7 mouse cellular contexts compared by ENCODE assay signal in genomic region chr9:27029828-27030762, GRCm38 (mm10). TPM values are rescaled to one million over a fixed set of nuclear protein-coding genes. Genes with fewer than 3 reads are reported as not detected.
DNase-seq lines count a peak whose midpoint lies in the region; ATAC-seq and TF ChIP-seq lines count a peak whose summit lies in the region.

Vps26b (minus strand) TSS chr9:27030065.
Ncapd3 (plus strand) TSS chr9:27030175.

- H3K4me3 ChIP-seq in embryonic facial prominence, embryonic 10.5 days: peak within 1 kb of the TSS; percentile 95
- peak within 1 kb of the TSS; percentile 91 for H3K4me3 ChIP-seq in intestine, postnatal 0 days (ENCODE audit: low read depth, low read length)
- H3K4me3 ChIP-seq in midbrain, embryonic 12.5 days: peak within 1 kb of the TSS; percentile 98
- peak within 1 kb of the TSS; percentile 81 for H3K4me3 ChIP-seq in small intestine, adult 2 months (ENCODE audit: low read depth, low read length)

- H3K36me3 ChIP-seq in embryonic facial prominence, embryonic 10.5 days (replicated peaks): peaks cover 23% of the 10 kb centered on the region
- H3K36me3 ChIP-seq in intestine, postnatal 0 days (ENCODE audit: control insufficient read depth, insufficient read depth): no peaks in the 10 kb centered on the region
- H3K36me3 ChIP-seq in midbrain, embryonic 12.5 days: 0 out of 2 replicates have a peak, but pooled peaks cover 6% of the 10 kb centered on the region
- no peaks in the 10 kb centered on the region for H3K36me3 ChIP-seq in small intestine, adult 2 months (ENCODE audit: control insufficient read depth, insufficient read depth, low read length)

- DNase-seq in adrenal gland, postnatal 10 days: peak; percentile 96
- peak; percentile 96 for DNase-seq in embryonic facial prominence, embryonic 10.5 days (ENCODE audit: low spot score)
- DNase-seq in gonadal fat pad, adult 2 months (ENCODE audit: low read depth): peak; percentile 75
- peak; percentile 97 for DNase-seq in left cerebral cortex, postnatal 4 days

- H3K4me2 ChIP-seq in intestine, postnatal 0 days (replicated peaks; ENCODE audit: low read depth): peak within 1 kb of the TSS; percentile 91
- peak within 1 kb of the TSS; percentile 90 for H3K4me2 ChIP-seq in midbrain, embryonic 12.5 days (replicated peaks)

- intact Hi-C loops in left cerebral cortex, postnatal 4 days (cut with DNase I): no loop called here

- TF ChIP-seq CTCF in intestine, postnatal 0 days (IDR thresholded peaks at IDR 0.05; ENCODE audit: low read depth): peak; percentile 31
- peak; percentile 37; the same call in 1 of the 2 replicates for TF ChIP-seq CTCF in small intestine, adult 2 months (IDR thresholded peaks at IDR 0.05; ENCODE audit: extremely low read depth, insufficient read length, insufficient replicate concordance, low read depth, low read length)

- under 1% methylated on average over 79 of the region's 80 CpGs for WGBS in embryonic facial prominence, embryonic 10.5 days
- WGBS in intestine, postnatal 0 days: under 1% methylated on average over 76 of the region's 80 CpGs
- under 1% methylated on average over 70 of the region's 80 CpGs for WGBS in midbrain, embryonic 12.5 days
- under 1% methylated on average over 80 of the region's 80 CpGs for WGBS in small intestine, adult 2 months

- peak; percentile 47; the same call in 1 of the 2 replicates for TF ChIP-seq POLR2A in small intestine, adult 2 months (IDR thresholded peaks at IDR 0.05; ENCODE audit: low read depth, low read length)

- peak within 1 kb of the TSS; percentile 85 for H3K9ac ChIP-seq in intestine, postnatal 0 days (ENCODE audit: low read depth, low read length)
- peak within 1 kb of the TSS; percentile 96 for H3K9ac ChIP-seq in midbrain, embryonic 12.5 days (replicated peaks)

- H3K9me3 ChIP-seq in embryonic facial prominence, embryonic 10.5 days: no peaks in the 10 kb centered on the region
- H3K9me3 ChIP-seq in intestine, postnatal 0 days (ENCODE audit: control insufficient read depth): no peaks in the 10 kb centered on the region
- H3K9me3 ChIP-seq in midbrain, embryonic 12.5 days: no peaks in the 10 kb centered on the region

- peaks cover 37% of the 10 kb centered on the region for H3K4me1 ChIP-seq in embryonic facial prominence, embryonic 10.5 days
- peaks cover 5% of the 10 kb centered on the region; the same call in 1 of the 2 replicates for H3K4me1 ChIP-seq in intestine, postnatal 0 days (replicated peaks; ENCODE audit: control insufficient read depth, insufficient read depth, low read length)
- H3K4me1 ChIP-seq in midbrain, embryonic 12.5 days: peaks cover 43% of the 10 kb centered on the region
- peaks cover 10% of the 10 kb centered on the region for H3K4me1 ChIP-seq in small intestine, adult 2 months (ENCODE audit: control insufficient read depth, insufficient read depth, insufficient read length, low read length)

- peak; percentile 94 for ATAC-seq in intestine, postnatal 0 days
- ATAC-seq in midbrain, embryonic 12.5 days (ENCODE audit: low FRiP score, low read depth): peak; percentile 93

- H3K27ac ChIP-seq in embryonic facial prominence, embryonic 10.5 days (replicated peaks): peak within 1 kb of the TSS; percentile 94
- peak within 1 kb of the TSS; percentile 90 for H3K27ac ChIP-seq in intestine, postnatal 0 days (ENCODE audit: low read depth, low read length)
- peak within 1 kb of the TSS; percentile 93 for H3K27ac ChIP-seq in midbrain, embryonic 12.5 days (replicated peaks)
- peak within 1 kb of the TSS; percentile 95 for H3K27ac ChIP-seq in small intestine, adult 2 months (ENCODE audit: insufficient read depth, low read depth, low read length)

- no peaks in the 10 kb centered on the region for H3K27me3 ChIP-seq in embryonic facial prominence, embryonic 10.5 days (replicated peaks; ENCODE audit: low read depth, poor library complexity, severe bottlenecking)
- no peaks in the 10 kb centered on the region for H3K27me3 ChIP-seq in intestine, postnatal 0 days (replicated peaks; ENCODE audit: control insufficient read depth, insufficient read depth, low read length)
- no peaks in the 10 kb centered on the region for H3K27me3 ChIP-seq in midbrain, embryonic 12.5 days
- H3K27me3 ChIP-seq in small intestine, adult 2 months (ENCODE audit: control insufficient read depth, insufficient read depth, low read length): no peaks in the 10 kb centered on the region

RNA-seq across cellular contexts. Expression of gene Vps26b, which starts in this region (rescaled TPM):
- total RNA-seq in adrenal gland, postnatal 10 days (2021): 10 to 100 TPM; 32.8 to 38.7 TPM
- polyA plus RNA-seq in embryonic facial prominence, embryonic 10.5 days (2016; fragmentation: Nextera tagmentation; extraction: Ambion mirVana): 36.2 and 37.4 TPM in 2 replicates
- 39.5 and 46.3 TPM in 2 replicates for polyA plus RNA-seq in gonadal fat pad, adult 2 months (2012; rRNA removed)
- 22.2 and 22.4 TPM in 2 replicates for polyA plus RNA-seq in intestine, postnatal 0 days (2015; fragmentation: Nextera tagmentation; extraction: Ambion mirVana)
- total RNA-seq in left cerebral cortex, postnatal 4 days (2021): 100 to 1,000 TPM; 116 to 117 TPM
- 61.4 and 63.4 TPM in 2 replicates for polyA plus RNA-seq in midbrain, embryonic 12.5 days (2016; fragmentation: Nextera tagmentation; extraction: Ambion mirVana)
- polyA plus RNA-seq in small intestine, adult 2 months (2012; rRNA removed): 16.2 and 28.1 TPM in 2 replicates

RNA-seq across cellular contexts. Expression of gene Ncapd3, which starts in this region (rescaled TPM):
- 10 to 100 TPM; 19.2 to 26.0 TPM for total RNA-seq in adrenal gland, postnatal 10 days (2021)
- 38.1 and 42.2 TPM in 2 replicates for polyA plus RNA-seq in embryonic facial prominence, embryonic 10.5 days (2016; fragmentation: Nextera tagmentation; extraction: Ambion mirVana)
- 15.2 and 16.6 TPM in 2 replicates for polyA plus RNA-seq in gonadal fat pad, adult 2 months (2012; rRNA removed)
- polyA plus RNA-seq in intestine, postnatal 0 days (2015; fragmentation: Nextera tagmentation; extraction: Ambion mirVana): 9.0 and 10.8 TPM in 2 replicates
- 10 to 100 TPM; 17.3 to 18.3 TPM for total RNA-seq in left cerebral cortex, postnatal 4 days (2021)
- polyA plus RNA-seq in midbrain, embryonic 12.5 days (2016; fragmentation: Nextera tagmentation; extraction: Ambion mirVana): 33.7 and 35.6 TPM in 2 replicates
- 7.6 and 13.2 TPM in 2 replicates for polyA plus RNA-seq in small intestine, adult 2 months (2012; rRNA removed)

Comparison
In these comparisons a context has a peak if more than half of its experiments do, and no peak if none do; other contexts are left out.
1. Peak in every context shown above with its lines: DNase-seq, ATAC-seq, H3K4me3 ChIP-seq and H3K27ac ChIP-seq.